Mouse (Mus musculus) ES-E14 (cell line): ENCODE measurements around the gene Gbf1. TPM values are rescaled to one million over a fixed set of nuclear protein-coding genes. Genes with fewer than 3 reads are reported as not detected.

ENCODE experiments used
- DNase-seq: peaks from one replicate; pipeline ENCODE4 v3.0.0-alpha.2; 2013; ENCODE audit warnings: low read depth, low spot score
- H3K27ac ChIP-seq: 2 replicates; pipeline ENCODE4 v1.5.1; 2012; ENCODE audit warnings: low read depth, mild to moderate bottlenecking, low read length, moderate library complexity, mixed read lengths; ENCODE audit not compliant: poor library complexity, insufficient read depth, severe bottlenecking
- H3K36me3 ChIP-seq: 2 replicates; pipeline ENCODE4 v1.6.1; 2012; ENCODE audit warnings: mild to moderate bottlenecking, low read length, moderate library complexity, mixed read lengths; ENCODE audit not compliant: control insufficient read depth, poor library complexity, insufficient read depth, severe bottlenecking
- H3K4me1 ChIP-seq, 2 experiments: fragments of 150-350 bp in 1 of 2; sonication (generic) in 1 of 2; 2 replicates each; pipeline ENCODE4 v1.6.1; 2012; ENCODE audit warnings: low read length in 2 of 2, mild to moderate bottlenecking in 1 of 2, mixed read lengths in 1 of 2; ENCODE audit not compliant: control insufficient read depth in 2 of 2, insufficient read depth in 2 of 2, poor library complexity in 1 of 2
- H3K4me3 ChIP-seq, 2 experiments: fragments of 150-350 bp in 1 of 2; sonication (generic) in 1 of 2; 2 replicates each; pipeline ENCODE4 v1.5.1; 2012; ENCODE audit warnings: low read length in 2 of 2, low read depth in 1 of 2, mild to moderate bottlenecking in 1 of 2, mixed read lengths in 1 of 2; ENCODE audit not compliant: insufficient read depth in 1 of 2, poor library complexity in 1 of 2, severe bottlenecking in 1 of 2
- H3K9ac ChIP-seq: 2 replicates; pipeline ENCODE4 v1.6.1; 2012; ENCODE audit warnings: low read depth, mild to moderate bottlenecking, low read length, mixed read lengths; ENCODE audit not compliant: poor library complexity, insufficient read depth, severe bottlenecking
- H3K9me3 ChIP-seq: fragments of 150-350 bp; sonication (generic); 2 replicates; pipeline ENCODE4 v1.6.1; 2012; ENCODE audit warnings: low read depth, mild to moderate bottlenecking, low read length; ENCODE audit not compliant: control insufficient read depth, insufficient read depth
- CHD2 ChIP-seq: IDR thresholded peaks from 2 replicates; pipeline ENCODE4 v1.6.1; 2014; ENCODE audit warnings: mild to moderate bottlenecking, low read depth, low read length, inconsistent platforms
- HCFC1 ChIP-seq: IDR thresholded peaks from 2 replicates; pipeline ENCODE4 v1.6.1; 2012; ENCODE audit warnings: low read length, inconsistent platforms, borderline replicate concordance; ENCODE audit not compliant: insufficient read depth
- MAFK ChIP-seq: IDR thresholded peaks from 2 replicates; pipeline ENCODE4 v1.6.1; 2014; ENCODE audit warnings: mild to moderate bottlenecking, low read depth, low read length, inconsistent platforms; ENCODE audit not compliant: insufficient read depth
- ZC3H11A ChIP-seq: IDR thresholded peaks from 2 replicates; pipeline ENCODE4 v1.6.1; 2012; ENCODE audit warnings: low read depth, mild to moderate bottlenecking, inconsistent platforms, low read length, borderline replicate concordance
- ZNF384 ChIP-seq: IDR thresholded peaks from 2 replicates; pipeline ENCODE4 v1.6.1; 2012; ENCODE audit warnings: low read depth, low read length, inconsistent platforms
- in situ Hi-C, 2 experiments: fragments of 600-800 bp; cut with MboI; formaldehyde crosslinking; loops; one replicate each; pipeline ENCODE4 v1.15.1; 2025; ENCODE audit warnings: low sequenced_read_pairs in 2 of 2, inconsistent platforms in 1 of 2; ENCODE audit not compliant: unreplicated experiment in 2 of 2
- total RNA-seq: library from RNA; depleted of rRNA; stranded (reverse); fragments of 300-350 nt; gene quantifications from 2 replicates; pipeline ENCODE4 v1.2.3, GENCODE M21; 2012

Gene Gbf1
- total RNA-seq, 1 experiment, result 29.0 TPM

GRCm38 (mm10) chr19:46227300-46227699 is 75.0 kb downstream of the Gbf1 start:
- Histone ChIP-seq H3K9me3 (no peaks in the 10 kb centered on the region), H3K4me1 (no peaks in the 10 kb centered on the region), H3K36me3 (no peaks in the 10 kb centered on the region), H3K27ac (no peak overlapping the region), H3K9ac (no peak overlapping the region), H3K4me3 (no peak overlapping the region)
- DNase-seq, result no peak
- peak; percentile 32; the same call in 1 of the 2 replicates for TF ChIP-seq MAFK
- TF ChIP-seq HCFC1, result no peak
- in situ Hi-C loops, result no loop called here

GRCm38 (mm10) chr19:46234450-46234849 is 82.1 kb downstream of the Gbf1 start:
- in situ Hi-C loops, result no loop called here
- no peak overlapping the region for H3K9ac ChIP-seq
- no peak for TF ChIP-seq HCFC1
- peaks cover 0 to 3% of the 10 kb centered on the region in 2 experiments; a peak in 1 of 4 replicates for H3K4me1 ChIP-seq
- no peaks in the 10 kb centered on the region for H3K9me3 ChIP-seq
- H3K4me3 ChIP-seq, result no peak overlapping the region
- no peak for DNase-seq
- H3K36me3 ChIP-seq, result no peaks in the 10 kb centered on the region
- H3K27ac ChIP-seq, result no peak overlapping the region

- H3K4me3 ChIP-seq, result no peak overlapping the region
- TF ChIP-seq MAFK (no peak), ZNF384 (no peak), CHD2 (no peak), ZC3H11A (no peak)
- H3K9me3 ChIP-seq, result no peaks in the 10 kb centered on the region
- no peak for DNase-seq
- no peak overlapping the region for H3K27ac ChIP-seq
- H3K9ac ChIP-seq, result no peak overlapping the region
- H3K4me1 ChIP-seq, result peaks cover 0 to 3% of the 10 kb centered on the region in 2 experiments; a peak in 1 of 4 replicates
- H3K36me3 ChIP-seq, result no peaks in the 10 kb centered on the region
- in situ Hi-C loops, result no loop called here
Measured at GRCm38 (mm10) chr19:46236658-46237057, 84.3 kb downstream of the Gbf1 start.

GRCm38 (mm10) chr19:46240246-46240645 is 87.9 kb downstream of the Gbf1 start:
- H3K9me3 ChIP-seq, result no peaks in the 10 kb centered on the region
- H3K4me1 ChIP-seq, result peaks cover 2 to 5% of the 10 kb centered on the region in 2 experiments; a peak in 1 of 4 replicates
- in situ Hi-C loops, result no loop called here
- TF ChIP-seq ZNF384 (no peak), CHD2 (no peak), MAFK (no peak), ZC3H11A (no peak), HCFC1 (no peak)
- H3K36me3 ChIP-seq, result no peaks in the 10 kb centered on the region
- DNase-seq, result no peak
- no peak overlapping the region for H3K27ac ChIP-seq
- no peak overlapping the region for H3K4me3 ChIP-seq
- H3K9ac ChIP-seq, result no peak overlapping the region

- H3K36me3 ChIP-seq, result no peaks in the 10 kb centered on the region
- H3K27ac ChIP-seq, result no peak overlapping the region
- H3K4me1 ChIP-seq, result peaks cover 2 to 5% of the 10 kb centered on the region in 2 experiments; a peak in 2 of 4 replicates
- no peak for DNase-seq
- no peak overlapping the region for H3K4me3 ChIP-seq
- in situ Hi-C loops, result no loop called here
- no peaks in the 10 kb centered on the region for H3K9me3 ChIP-seq
- no peak overlapping the region for H3K9ac ChIP-seq
- no peak for TF ChIP-seq MAFK
- no peak for TF ChIP-seq ZNF384
- TF ChIP-seq CHD2, result no peak
- TF ChIP-seq ZC3H11A, result no peak
- no peak for TF ChIP-seq HCFC1
Measured at GRCm38 (mm10) chr19:46242416-46242815, 90.1 kb downstream of the Gbf1 start.
